In the genomic region with DNA sequence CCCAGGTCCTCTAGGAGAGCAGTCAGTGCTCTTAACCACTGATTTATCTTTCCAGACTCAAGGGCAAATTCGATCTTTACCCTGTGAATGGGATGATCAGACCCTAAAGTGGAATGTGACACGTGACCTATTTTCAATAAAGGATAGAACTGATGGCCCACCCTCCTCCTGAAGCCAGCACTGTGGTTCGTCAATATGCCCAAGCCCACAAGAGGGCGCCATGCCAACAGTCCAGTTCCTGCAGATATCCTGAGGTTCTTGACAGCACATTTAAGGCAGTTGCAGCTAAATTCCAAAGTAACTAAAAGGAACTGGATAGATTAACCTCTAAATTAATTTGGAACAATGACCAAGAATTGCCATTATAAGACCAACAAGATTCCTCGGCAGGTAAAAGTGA, we compare ENCODE assay signal across 8 mouse cellular contexts. TPM values are rescaled to one million over a fixed set of nuclear protein-coding genes. Genes with fewer than 3 reads are reported as not detected.
DNase-seq lines count a peak whose midpoint lies in the region; ATAC-seq lines count a peak whose summit lies in the region.

No protein-coding gene starts in this region.

- H3K9me3 ChIP-seq in neural tube, embryonic 15.5 days (replicated peaks): no peaks in the 10 kb centered on the region

- H3K27ac ChIP-seq in neural tube, embryonic 15.5 days (replicated peaks): no peak overlapping the region

- H3K4me1 ChIP-seq in neural tube, embryonic 15.5 days: peaks cover 23% of the 10 kb centered on the region

- peaks cover 37% of the 10 kb centered on the region for H3K27me3 ChIP-seq in neural tube, embryonic 15.5 days (replicated peaks)

- WGBS in neural tube, embryonic 15.5 days: 26% methylated on average over 5 of the region's 5 CpGs

- intact Hi-C loops in left cerebral cortex, postnatal 36 days (cut with DNase I): loop anchor here (5.0 to 10.0 kb wide), 2 partner anchors 135 to 658 kb away; a partner anchor contains a TSS

- no peak overlapping the region for H3K9ac ChIP-seq in neural tube, embryonic 15.5 days (replicated peaks)

- H3K4me2 ChIP-seq in neural tube, embryonic 15.5 days: no peak overlapping the region

- H3K36me3 ChIP-seq in neural tube, embryonic 15.5 days: no peaks in the 10 kb centered on the region

- no peak for ATAC-seq in neural tube, embryonic 15.5 days (ENCODE audit: low FRiP score)
- 0 out of 2 replicates have a peak, but pooled peaks have one; percentile 28 for ATAC-seq in granulocyte monocyte progenitor cell, adult 5-6 weeks (replicated peaks; ENCODE audit: poor library complexity, severe bottlenecking)
- ATAC-seq in megakaryocyte-erythroid progenitor cell, adult 5-6 weeks (replicated peaks; ENCODE audit: low FRiP score, low TSS enrichment, poor library complexity, severe bottlenecking): 0 out of 2 replicates have a peak, but pooled peaks have one; percentile 42

- no peak overlapping the region for H3K4me3 ChIP-seq in neural tube, embryonic 15.5 days (replicated peaks)

- DNase-seq in gastrocnemius, adult 18-20 months (ENCODE audit: low spot score): peak; percentile 47
- no peak for DNase-seq in gastrocnemius, adult 8-10 months (ENCODE audit: low spot score in 2 of 2)
- DNase-seq in neural tube, embryonic 10.5 days (ENCODE audit: extremely low spot score, low spot score): peak; percentile 70
- DNase-seq in adrenal gland, adult 2 months: peak; percentile 46
- no peak for DNase-seq in left cerebral cortex, postnatal 36 days (ENCODE audit: low spot score in 2 of 2)

RNA-seq across cellular contexts. Expression of a gene that starts 3.5 kb away (rescaled TPM):
- under 1 TPM; 0.25 to 0.40 TPM for total RNA-seq in gastrocnemius, adult 18-20 months (2021)
- under 1 TPM; 0.21 to 0.67 (median 0.25) TPM for total RNA-seq in gastrocnemius, adult 8-10 months (2022)
- polyA plus RNA-seq in neural tube, embryonic 15.5 days (2015; fragmentation: Nextera tagmentation; extraction: Ambion mirVana): 10.7 and 11.7 TPM in 2 replicates
- 1 to 10 TPM; 2.3 to 2.6 TPM for total RNA-seq in adrenal gland, adult 2 months (2021)
- 4.5 and 5.3 TPM in 2 replicates for polyA plus RNA-seq in adrenal gland, adult 2 months (2012; rRNA removed)
- not detected in 2 replicates for total RNA-seq in granulocyte monocyte progenitor cell, adult 5-6 weeks (2014; fragmentation: Nextera tagmentation)
- total RNA-seq in granulocyte monocyte progenitor cell, adult 5-6 weeks (2017): not detected in 2 replicates
- 0.22 and 0.37 TPM in 2 replicates for total RNA-seq in megakaryocyte-erythroid progenitor cell, adult 5-6 weeks (2014; fragmentation: Nextera tagmentation)
- 0.38 TPM in 1 of 2 replicates, not detected in the other for total RNA-seq in megakaryocyte-erythroid progenitor cell, adult 5-6 weeks (2017)
- total RNA-seq in left cerebral cortex, postnatal 36 days (2021): 1 to 10 TPM; 3.4 to 3.9 TPM

RNA-seq across cellular contexts. Expression of a gene that starts 6.6 kb away (rescaled TPM):
- total RNA-seq in gastrocnemius, adult 18-20 months (2021): 100 to 1,000 TPM in 1 of 2 experiments, 10 to 100 TPM in 1; 93.9 to 108 TPM
- 100 to 1,000 TPM in 2 of 4 experiments, 10 to 100 TPM in 2; 97.3 to 122 (median 108) TPM for total RNA-seq in gastrocnemius, adult 8-10 months (2022)
- polyA plus RNA-seq in neural tube, embryonic 15.5 days (2015; fragmentation: Nextera tagmentation; extraction: Ambion mirVana): 181 and 193 TPM in 2 replicates
- 100 to 1,000 TPM; 151 to 180 TPM for total RNA-seq in adrenal gland, adult 2 months (2021)
- polyA plus RNA-seq in adrenal gland, adult 2 months (2012; rRNA removed): 188 and 210 TPM in 2 replicates
- total RNA-seq in granulocyte monocyte progenitor cell, adult 5-6 weeks (2014; fragmentation: Nextera tagmentation): 44.9 and 52.5 TPM in 2 replicates
- 28.9 and 29.8 TPM in 2 replicates for total RNA-seq in granulocyte monocyte progenitor cell, adult 5-6 weeks (2017)
- 67.6 and 82.8 TPM in 2 replicates for total RNA-seq in megakaryocyte-erythroid progenitor cell, adult 5-6 weeks (2014; fragmentation: Nextera tagmentation)
- 39.9 and 49.6 TPM in 2 replicates for total RNA-seq in megakaryocyte-erythroid progenitor cell, adult 5-6 weeks (2017)
- 100 to 1,000 TPM; 156 to 182 TPM for total RNA-seq in left cerebral cortex, postnatal 36 days (2021)

RNA-seq across cellular contexts. Expression of a gene that starts 24.9 kb away (rescaled TPM):
- 10 to 100 TPM; 12.0 to 12.9 TPM for total RNA-seq in gastrocnemius, adult 18-20 months (2021)
- total RNA-seq in gastrocnemius, adult 8-10 months (2022): 10 to 100 TPM; 10.4 to 12.8 (median 11.4) TPM
- polyA plus RNA-seq in neural tube, embryonic 15.5 days (2015; fragmentation: Nextera tagmentation; extraction: Ambion mirVana): 41.9 and 43.2 TPM in 2 replicates
- total RNA-seq in adrenal gland, adult 2 months (2021): 10 to 100 TPM; 16.7 to 20.4 TPM
- 41.0 and 41.1 TPM in 2 replicates for polyA plus RNA-seq in adrenal gland, adult 2 months (2012; rRNA removed)
- 8.0 and 18.9 TPM in 2 replicates for total RNA-seq in granulocyte monocyte progenitor cell, adult 5-6 weeks (2014; fragmentation: Nextera tagmentation)
- total RNA-seq in granulocyte monocyte progenitor cell, adult 5-6 weeks (2017): 8.6 and 24.1 TPM in 2 replicates
- 23.3 and 29.7 TPM in 2 replicates for total RNA-seq in megakaryocyte-erythroid progenitor cell, adult 5-6 weeks (2014; fragmentation: Nextera tagmentation)
- 8.9 and 10.9 TPM in 2 replicates for total RNA-seq in megakaryocyte-erythroid progenitor cell, adult 5-6 weeks (2017)
- 10 to 100 TPM; 29.3 to 31.0 TPM for total RNA-seq in left cerebral cortex, postnatal 36 days (2021)

RNA-seq across cellular contexts. Expression of a gene that starts 27.0 kb away (rescaled TPM):
- total RNA-seq in gastrocnemius, adult 18-20 months (2021): not detected
- not detected for total RNA-seq in gastrocnemius, adult 8-10 months (2022)
- polyA plus RNA-seq in neural tube, embryonic 15.5 days (2015; fragmentation: Nextera tagmentation; extraction: Ambion mirVana): 0.04 and 0.17 TPM in 2 replicates
- not detected for total RNA-seq in adrenal gland, adult 2 months (2021)
- polyA plus RNA-seq in adrenal gland, adult 2 months (2012; rRNA removed): 0.30 TPM in 1 of 2 replicates, not detected in the other
- total RNA-seq in granulocyte monocyte progenitor cell, adult 5-6 weeks (2014; fragmentation: Nextera tagmentation): not detected in 2 replicates
- not detected in 2 replicates for total RNA-seq in granulocyte monocyte progenitor cell, adult 5-6 weeks (2017)
- total RNA-seq in megakaryocyte-erythroid progenitor cell, adult 5-6 weeks (2014; fragmentation: Nextera tagmentation): not detected in 2 replicates
- total RNA-seq in megakaryocyte-erythroid progenitor cell, adult 5-6 weeks (2017): not detected in 2 replicates
- total RNA-seq in left cerebral cortex, postnatal 36 days (2021): under 1 TPM; 0.27 to 0.32 TPM

Comparison
In these comparisons a context has a peak if more than half of its experiments do, and no peak if none do; other contexts are left out.
1. DNase-seq: peak in gastrocnemius, adult 18-20 months (single experiment), neural tube, embryonic 10.5 days (single experiment) and adrenal gland, adult 2 months (single experiment); none in gastrocnemius, adult 8-10 months (0 of 2) and left cerebral cortex, postnatal 36 days (0 of 2).